Mouse (Mus musculus): Measurements from ENCODE around the gene Aox2. TPM values are rescaled to one million over a fixed set of nuclear protein-coding genes. Genes with fewer than 3 reads are reported as not detected.
"Not testable (repeated sequence)": the region's sequence is repeated elsewhere in the genome, so short reads cannot be mapped to it uniquely, and the experiment has no call there.

The Aox2 gene
- polyA plus RNA-seq, 1 experiment = not detected

- no peak for TF ChIP-seq TAL1 (IDR thresholded peaks at IDR 0.05; ENCODE audit: low read length)
- TF ChIP-seq GATA1 (IDR thresholded peaks at IDR 0.05; ENCODE audit: low read length) = no peak
- no peaks in the 10 kb centered on the region for H3K36me3 ChIP-seq (ENCODE audit: control insufficient read depth)
- no peak overlapping the region for H3K4me3 ChIP-seq (replicated peaks)
- no peaks in the 10 kb centered on the region for H3K9me3 ChIP-seq (ENCODE audit: control insufficient read depth, low read length)
- no peaks in the 10 kb centered on the region; the same call in 1 of the 2 replicates for H3K4me1 ChIP-seq (ENCODE audit: control insufficient read depth)
- no peaks in the 10 kb centered on the region for H3K27me3 ChIP-seq (ENCODE audit: control insufficient read depth)
Observed at GRCm38 (mm10) chr1:58358958-58359901, 81.1 kb downstream of the Aox2 start.

GRCm38 (mm10) chr1:58362296-58362695 lies 84.2 kb downstream of the Aox2 start:
- Histone ChIP-seq H3K27me3 (ENCODE audit: control insufficient read depth) (no peaks in the 10 kb centered on the region), H3K36me3 (ENCODE audit: control insufficient read depth) (no peaks in the 10 kb centered on the region), H3K9me3 (ENCODE audit: control insufficient read depth, low read length) (peaks cover 4% of the 10 kb centered on the region), H3K4me3 (replicated peaks) (no peak overlapping the region), H3K4me1 (ENCODE audit: control insufficient read depth) (peaks cover 3% of the 10 kb centered on the region; the same call in 1 of the 2 replicates)
- TF ChIP-seq GATA1 (IDR thresholded peaks at IDR 0.05; ENCODE audit: low read length) (no peak), TAL1 (IDR thresholded peaks at IDR 0.05; ENCODE audit: low read length) (no peak)

- TF ChIP-seq GATA1 (IDR thresholded peaks at IDR 0.05; ENCODE audit: low read length) (no peak), TAL1 (IDR thresholded peaks at IDR 0.05; ENCODE audit: low read length) (no peak)
- H3K9me3 ChIP-seq (ENCODE audit: control insufficient read depth, low read length) = peaks cover 4% of the 10 kb centered on the region
- no peaks in the 10 kb centered on the region for H3K27me3 ChIP-seq (ENCODE audit: control insufficient read depth)
- no peaks in the 10 kb centered on the region for H3K36me3 ChIP-seq (ENCODE audit: control insufficient read depth)
- H3K4me1 ChIP-seq (ENCODE audit: control insufficient read depth) = peaks cover 3% of the 10 kb centered on the region; the same call in 1 of the 2 replicates
- H3K4me3 ChIP-seq (replicated peaks) = no peak overlapping the region
Observed at GRCm38 (mm10) chr1:58364551-58364950, 86.4 kb downstream of the Aox2 start.

- peaks cover 4% of the 10 kb centered on the region for H3K9me3 ChIP-seq (ENCODE audit: control insufficient read depth, low read length)
Observed at GRCm38 (mm10) chr1:58365829-58366228, 87.7 kb downstream of the Aox2 start.

GRCm38 (mm10) chr1:58366737-58367471 lies 88.8 kb downstream of the Aox2 start:
- H3K9me3 ChIP-seq (ENCODE audit: control insufficient read depth, low read length) = peaks cover 4% of the 10 kb centered on the region
- H3K4me1 ChIP-seq (ENCODE audit: control insufficient read depth) = peaks cover 3% of the 10 kb centered on the region; the same call in 1 of the 2 replicates
- no peaks in the 10 kb centered on the region for H3K27me3 ChIP-seq (ENCODE audit: control insufficient read depth)
- no peak overlapping the region for H3K4me3 ChIP-seq (replicated peaks)
- TF ChIP-seq GATA1 (IDR thresholded peaks at IDR 0.05; ENCODE audit: low read length) (no peak), TAL1 (IDR thresholded peaks at IDR 0.05; ENCODE audit: low read length) (no peak)
- no peaks in the 10 kb centered on the region for H3K36me3 ChIP-seq (ENCODE audit: control insufficient read depth)

More at GRCm38 (mm10) chr1:58365829-58366228, 87.7 kb downstream of the Aox2 start:
- Histone ChIP-seq H3K27me3 (ENCODE audit: control insufficient read depth) (no peaks in the 10 kb centered on the region), H3K4me3 (replicated peaks) (no peak overlapping the region), H3K4me1 (ENCODE audit: control insufficient read depth) (peaks cover 3% of the 10 kb centered on the region; the same call in 1 of the 2 replicates), H3K36me3 (ENCODE audit: control insufficient read depth) (no peaks in the 10 kb centered on the region)
- TF ChIP-seq GATA1 (IDR thresholded peaks at IDR 0.05; ENCODE audit: low read length) (no peak), TAL1 (IDR thresholded peaks at IDR 0.05; ENCODE audit: low read length) (no peak)

GRCm38 (mm10) chr1:58369716-58370115 lies 91.6 kb downstream of the Aox2 start:
- no peaks in the 10 kb centered on the region for H3K27me3 ChIP-seq (ENCODE audit: control insufficient read depth)
- TF ChIP-seq GATA1 (IDR thresholded peaks at IDR 0.05; ENCODE audit: low read length) (no peak), TAL1 (IDR thresholded peaks at IDR 0.05; ENCODE audit: low read length) (no peak)
- H3K36me3 ChIP-seq (ENCODE audit: control insufficient read depth) = no peaks in the 10 kb centered on the region
- H3K4me3 ChIP-seq (replicated peaks) = no peak overlapping the region
- peaks cover 3% of the 10 kb centered on the region; the same call in 1 of the 2 replicates for H3K4me1 ChIP-seq (ENCODE audit: control insufficient read depth)
- peaks cover under 1% of the 10 kb centered on the region for H3K9me3 ChIP-seq (ENCODE audit: control insufficient read depth, low read length)

GRCm38 (mm10) chr1:58374266-58374665 lies 96.1 kb downstream of the Aox2 start:
- not testable (repeated sequence) for H3K4me1 ChIP-seq (ENCODE audit: control insufficient read depth); H3K36me3 ChIP-seq (ENCODE audit: control insufficient read depth); H3K9me3 ChIP-seq (ENCODE audit: control insufficient read depth, low read length); H3K27me3 ChIP-seq (ENCODE audit: control insufficient read depth); H3K4me3 ChIP-seq (replicated peaks)

GRCm38 (mm10) chr1:58375574-58376147 lies 97.5 kb downstream of the Aox2 start:
- no peak overlapping the region for H3K4me3 ChIP-seq (replicated peaks)
- no peaks in the 10 kb centered on the region; the same call in 1 of the 2 replicates for H3K4me1 ChIP-seq (ENCODE audit: control insufficient read depth)
- H3K9me3 ChIP-seq (ENCODE audit: control insufficient read depth, low read length) = no peaks in the 10 kb centered on the region
- 0 out of 2 replicates have a peak, but pooled peaks cover 2% of the 10 kb centered on the region for H3K27me3 ChIP-seq (ENCODE audit: control insufficient read depth)
- TF ChIP-seq GATA1 (IDR thresholded peaks at IDR 0.05; ENCODE audit: low read length) (no peak), TAL1 (IDR thresholded peaks at IDR 0.05; ENCODE audit: low read length) (no peak)
- H3K36me3 ChIP-seq (ENCODE audit: control insufficient read depth) = no peaks in the 10 kb centered on the region
